Mouse (Mus musculus) liver, adult 2 months (tissue): ENCODE data around the gene Tmem238l.

Source experiments
- CTCF ChIP-seq: fragments of 200-500 bp; IDR thresholded peaks from 2 replicates; pipeline ENCODE4 v1.5.1; 2011; ENCODE audit warnings: low read depth, low read length, control low read depth
- POLR2A ChIP-seq: fragments of 200-500 bp; IDR thresholded peaks from 2 replicates; pipeline ENCODE4 v1.6.1; 2011; ENCODE audit warnings: low read length, control low read depth; ENCODE audit not compliant: insufficient read depth; ENCODE audit errors: extremely low read depth

DNA sequence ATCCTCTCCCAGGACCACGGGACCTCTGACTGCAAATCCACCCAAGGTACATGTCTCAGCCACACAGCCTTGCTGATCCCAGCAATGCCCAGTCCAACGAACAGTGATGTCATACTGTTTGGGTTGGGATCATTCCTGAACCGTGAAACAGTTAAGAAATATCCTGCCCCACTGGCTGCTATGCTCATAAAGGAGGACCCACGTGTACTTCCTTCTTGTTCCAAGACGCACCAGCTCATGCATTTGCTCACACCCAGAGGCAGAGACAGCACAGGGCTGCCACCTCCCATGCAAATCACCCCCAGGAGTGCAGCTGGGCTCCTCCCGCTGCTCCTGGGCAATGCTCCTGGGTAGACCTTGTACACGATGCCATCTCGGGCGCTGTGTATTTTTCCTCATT, at the start of gene Tmem238l:
- TF ChIP-seq CTCF: no peak
- no peak for TF ChIP-seq POLR2A
